Mouse (Mus musculus) erythroblast, embryonic 14.5 days (primary cell): ENCODE data around the gene A930033H14Rik.

Experiments used
- GATA1 ChIP-seq: IDR thresholded peaks from 2 replicates; pipeline ENCODE4 v1.6.1; 2012; ENCODE audit warnings: low read length, inconsistent platforms, mixed read lengths
- TAL1 ChIP-seq: IDR thresholded peaks from 3 replicates; pipeline ENCODE4 v1.6.1; 2012; ENCODE audit warnings: low read length, inconsistent platforms, mixed read lengths

DNA sequence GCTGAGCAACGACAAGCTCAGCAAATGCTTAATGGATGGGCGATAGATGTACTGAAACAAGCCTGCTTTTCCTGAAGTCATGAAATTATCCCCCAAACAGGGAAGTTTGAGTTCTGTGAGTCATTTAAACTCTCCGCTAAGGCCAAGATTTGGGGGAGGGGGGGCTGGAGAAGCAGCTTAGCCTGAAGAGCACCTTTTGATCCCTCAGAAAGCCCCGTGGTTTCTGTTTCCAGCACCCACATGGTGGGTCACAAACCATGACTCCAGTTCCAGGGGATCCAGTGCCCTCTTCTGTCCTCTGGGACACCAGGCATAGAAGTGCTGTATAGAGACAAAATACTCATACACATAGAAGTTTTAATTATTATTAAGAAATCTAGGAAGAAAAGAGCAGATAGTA lies 27.5 kb downstream of the A930033H14Rik start:
- TF ChIP-seq TAL1 (no peak), GATA1 (no peak)
